Mouse (Mus musculus): ENCODE measurements around the gene Exoc4. TPM values are rescaled to one million over a fixed set of nuclear protein-coding genes. Genes with fewer than 3 reads are reported as not detected.
A peak's percentile ranks its signal among the peaks of the same experiment; 100 is the strongest.

The Exoc4 gene
- polyA plus RNA-seq, 1 experiment from 2014 or later: 36.7 TPM

DNA sequence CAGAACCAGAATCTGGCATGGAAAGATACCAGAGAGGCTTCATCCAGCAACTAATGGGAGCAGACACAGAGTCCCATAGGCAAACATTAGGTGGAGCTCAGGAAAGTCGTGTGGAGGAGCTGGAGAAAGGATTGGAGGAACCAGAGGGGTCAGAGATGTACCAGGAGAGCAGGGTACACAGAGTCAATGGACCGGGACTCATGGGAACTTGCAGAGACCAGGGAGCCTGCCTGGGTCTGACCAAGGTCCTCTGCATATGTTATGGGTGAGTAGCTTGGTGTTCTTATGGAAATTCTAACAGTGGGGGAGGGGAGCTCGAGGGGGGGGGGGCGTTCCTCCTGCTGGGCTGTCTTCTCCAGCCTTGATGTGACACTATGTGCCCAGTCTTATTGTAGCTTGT, 749.7 kb downstream of the Exoc4 start:
- Histone ChIP-seq H3K36me3 (no peaks in the 10 kb centered on the region), H3K9me3 (no peaks in the 10 kb centered on the region), H3K4me1 (no peaks in the 10 kb centered on the region), H3K4me3 (no peak overlapping the region), H3K4me2 (no peak overlapping the region), H3K9ac (no peak overlapping the region), H3K27ac (no peak overlapping the region), H3K27me3 (no peaks in the 10 kb centered on the region)
- WGBS: 51% methylated on average over 3 of the region's 4 CpGs
- no peak for ATAC-seq (ENCODE audit: insufficient number of reproducible peaks, insufficient read depth, low FRiP score, low TSS enrichment, low read depth)

GRCm38 (mm10) chr6:33999530-33999929, 750.6 kb downstream of the Exoc4 start:
- WGBS: 26% methylated on average over 7 of the region's 7 CpGs
- no peaks in the 10 kb centered on the region for H3K36me3 ChIP-seq
- H3K4me1 ChIP-seq: no peaks in the 10 kb centered on the region
- H3K4me3 ChIP-seq: no peak overlapping the region
- H3K9ac ChIP-seq: no peak overlapping the region
- H3K4me2 ChIP-seq: no peak overlapping the region
- H3K9me3 ChIP-seq: no peaks in the 10 kb centered on the region
- no peak overlapping the region for H3K27ac ChIP-seq
- no peak for ATAC-seq (ENCODE audit: insufficient number of reproducible peaks, insufficient read depth, low FRiP score, low TSS enrichment, low read depth)
- no peaks in the 10 kb centered on the region for H3K27me3 ChIP-seq

DNA sequence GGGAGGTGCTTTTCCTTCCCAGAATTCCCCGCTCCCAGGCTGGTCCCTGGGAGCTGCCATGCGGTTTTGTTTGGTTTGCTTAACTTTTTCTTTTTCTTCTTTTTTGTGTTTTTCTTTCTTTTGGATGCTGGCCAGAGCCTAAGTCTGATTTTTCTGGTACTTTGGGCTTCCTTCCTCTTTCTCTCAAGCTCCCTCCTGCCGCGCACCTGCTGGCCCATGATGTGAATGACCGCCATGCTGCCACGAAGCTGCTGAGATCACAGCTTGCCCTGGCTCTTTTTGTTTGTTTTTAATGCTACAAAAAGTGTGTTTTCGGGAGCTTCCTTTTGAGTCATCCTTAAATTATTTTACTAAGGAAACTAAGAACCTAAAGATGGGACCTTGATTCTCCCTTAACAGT, 751.8 kb downstream of the Exoc4 start:
- no peaks in the 10 kb centered on the region for H3K9me3 ChIP-seq
- H3K4me3 ChIP-seq: no peak overlapping the region
- no peaks in the 10 kb centered on the region for H3K27me3 ChIP-seq
- H3K27ac ChIP-seq: no peak overlapping the region
- ATAC-seq (ENCODE audit: insufficient number of reproducible peaks, insufficient read depth, low FRiP score, low TSS enrichment, low read depth): no peak
- H3K9ac ChIP-seq: no peak overlapping the region
- no peaks in the 10 kb centered on the region for H3K36me3 ChIP-seq
- H3K4me1 ChIP-seq: no peaks in the 10 kb centered on the region
- H3K4me2 ChIP-seq: no peak overlapping the region
- WGBS: 87% methylated on average over 7 of the region's 7 CpGs

GRCm38 (mm10) chr6:34003033-34003432, 754.1 kb downstream of the Exoc4 start:
- no peak overlapping the region for H3K27ac ChIP-seq
- H3K36me3 ChIP-seq: no peaks in the 10 kb centered on the region
- H3K4me3 ChIP-seq: no peak overlapping the region
- no peak for ATAC-seq (ENCODE audit: insufficient number of reproducible peaks, insufficient read depth, low FRiP score, low TSS enrichment, low read depth)
- H3K9ac ChIP-seq: no peak overlapping the region
- no peak overlapping the region for H3K4me2 ChIP-seq
- no peaks in the 10 kb centered on the region for H3K27me3 ChIP-seq
- no peaks in the 10 kb centered on the region for H3K9me3 ChIP-seq
- 24% methylated on average over 1 of the region's 1 CpGs for WGBS
- no peaks in the 10 kb centered on the region for H3K4me1 ChIP-seq

GRCm38 (mm10) chr6:34013469-34013868, 764.6 kb downstream of the Exoc4 start:
- H3K4me1 ChIP-seq: peaks cover 4% of the 10 kb centered on the region
- H3K27ac ChIP-seq: no peak overlapping the region
- no peaks in the 10 kb centered on the region for H3K36me3 ChIP-seq
- no peaks in the 10 kb centered on the region for H3K9me3 ChIP-seq
- H3K4me3 ChIP-seq: no peak overlapping the region
- H3K4me2 ChIP-seq: peak overlapping the region; percentile 21
- no peak for ATAC-seq (ENCODE audit: insufficient number of reproducible peaks, insufficient read depth, low FRiP score, low TSS enrichment, low read depth)
- no peak overlapping the region for H3K9ac ChIP-seq
- WGBS: 45% methylated on average over 6 of the region's 6 CpGs
- H3K27me3 ChIP-seq: no peaks in the 10 kb centered on the region

Other genes starting within 250 kb of the Exoc4 start
- 107 TPM in 2 replicates for gene Chchd3, start 188.8 kb upstream of the Exoc4 start, polyA plus RNA-seq (2015; fragmentation: Nextera tagmentation; extraction: Ambion mirVana)

All from embryonic facial prominence, embryonic 13.5 days (tissue).